Mouse (Mus musculus) CH12.LX (cell line): Measurements from ENCODE around the gene Dph2. TPM values are rescaled to one million over a fixed set of nuclear protein-coding genes. Genes with fewer than 3 reads are reported as not detected.

ENCODE experiments used
- DNase-seq: peaks from one replicate; pipeline ENCODE4 v3.0.0-alpha.2; 2013; ENCODE audit errors: extremely low read depth
- H3K27ac ChIP-seq: 2 replicates; pipeline ENCODE4 v1.5.1; 2012; ENCODE audit warnings: low read depth, mild to moderate bottlenecking, control low read depth, moderate library complexity; ENCODE audit not compliant: insufficient read depth
- H3K27me3 ChIP-seq: replicated peaks from 2 replicates; pipeline ENCODE3; 2012; ENCODE audit warnings: inconsistent platforms
- H3K36me3 ChIP-seq, 2 experiments: replicated peaks in 1 of 2; 2 replicates each; pipeline versions ENCODE3 to v1.6.1; 2012; ENCODE audit warnings: inconsistent platforms in 1 of 2, low read length in 1 of 2, mild to moderate bottlenecking in 1 of 2, mixed read lengths in 1 of 2, moderate library complexity in 1 of 2; ENCODE audit not compliant: control insufficient read depth in 1 of 2, insufficient read depth in 1 of 2
- H3K4me1 ChIP-seq, 2 experiments: 2 replicates each; pipeline ENCODE4 v1.6.1; 2012; ENCODE audit warnings: inconsistent platforms in 1 of 2, moderate library complexity in 1 of 2; ENCODE audit not compliant: insufficient read depth in 2 of 2, control insufficient read depth in 1 of 2
- H3K4me2 ChIP-seq: 2 replicates; pipeline ENCODE4 v1.6.1; 2012; ENCODE audit warnings: low read depth, mild to moderate bottlenecking, control low read depth; ENCODE audit not compliant: poor library complexity, insufficient read depth, severe bottlenecking
- H3K4me3 ChIP-seq, 3 experiments: fragments of 150-350 bp in 1 of 3; sonication (generic) in 1 of 3; replicated peaks in 1 of 3; 2 replicates each; pipeline versions ENCODE3 to v1.5.1; 2011 to 2012; ENCODE audit warnings: low read depth in 2 of 3, low read length in 2 of 3, mild to moderate bottlenecking in 2 of 3, moderate library complexity in 2 of 3, control low read depth in 1 of 3, improper control_type of control experiment in 1 of 3, inconsistent platforms in 1 of 3, mixed read lengths in 1 of 3; ENCODE audit not compliant: poor library complexity in 1 of 3
- H3K79me2 ChIP-seq: replicated peaks from 2 replicates; pipeline ENCODE4 v1.6.1; 2012; ENCODE audit warnings: mild to moderate bottlenecking, moderate library complexity; ENCODE audit not compliant: control insufficient read depth, poor library complexity, insufficient read depth, severe bottlenecking; ENCODE audit errors: extremely low read depth
- H3K9ac ChIP-seq: 2 replicates; pipeline ENCODE4 v1.6.1; 2012; ENCODE audit warnings: low read depth, mild to moderate bottlenecking, control low read depth, moderate library complexity; ENCODE audit not compliant: insufficient read depth
- H3K9me3 ChIP-seq: replicated peaks from 2 replicates; pipeline ENCODE3; 2012; ENCODE audit warnings: low read length, inconsistent platforms, mixed read lengths
- CHD1 ChIP-seq: IDR thresholded peaks from 2 replicates; pipeline ENCODE4 v1.6.1; 2012; ENCODE audit warnings: low read depth, low read length, improper control_type of control experiment, inconsistent platforms
- ELF1 ChIP-seq: IDR thresholded peaks from 2 replicates; pipeline ENCODE4 v1.6.1; 2014; ENCODE audit warnings: low read depth, mild to moderate bottlenecking, inconsistent platforms, low read length, improper control_type of control experiment
- GABPA ChIP-seq: IDR thresholded peaks from 2 replicates; pipeline ENCODE4 v1.6.1; 2012; ENCODE audit warnings: low read depth, low read length, improper control_type of control experiment, inconsistent platforms; ENCODE audit not compliant: insufficient replicate concordance
- JUN ChIP-seq: IDR thresholded peaks from 2 replicates; pipeline ENCODE4 v1.6.1; 2011; ENCODE audit warnings: low read depth, mild to moderate bottlenecking, low read length, improper control_type of control experiment, moderate library complexity; ENCODE audit not compliant: insufficient read depth
- JUND ChIP-seq: conservative IDR thresholded peaks from 2 replicates; pipeline ENCODE4 v1.6.1; 2011; ENCODE audit warnings: low read depth, low read length, improper control_type of control experiment
- MAFK ChIP-seq: IDR thresholded peaks from 2 replicates; pipeline ENCODE4 v1.6.1; 2011; ENCODE audit warnings: low read length, improper control_type of control experiment; ENCODE audit not compliant: insufficient replicate concordance
- MEF2A ChIP-seq: IDR thresholded peaks from 2 replicates; pipeline ENCODE4 v1.6.1; 2014; ENCODE audit warnings: low read depth, mild to moderate bottlenecking, inconsistent platforms, low read length, improper control_type of control experiment, borderline replicate concordance
- MXI1 ChIP-seq: IDR thresholded peaks from 2 replicates; pipeline ENCODE4 v1.6.1; 2011; ENCODE audit warnings: mild to moderate bottlenecking, low read depth, low read length, improper control_type of control experiment
- NELFE ChIP-seq: IDR thresholded peaks from 2 replicates; pipeline ENCODE4 v1.6.1; 2011; ENCODE audit warnings: low read depth, low read length, improper control_type of control experiment
- PAX5 ChIP-seq: IDR thresholded peaks from 2 replicates; pipeline ENCODE4 v1.6.1; 2012; ENCODE audit warnings: low read length, inconsistent platforms, mixed read lengths
- USF1 ChIP-seq: IDR thresholded peaks from 2 replicates; pipeline ENCODE4 v1.6.1; 2014; ENCODE audit warnings: low read depth, mild to moderate bottlenecking, inconsistent platforms, low read length, improper control_type of control experiment
- USF2 ChIP-seq: conservative IDR thresholded peaks from 2 replicates; pipeline ENCODE4 v1.6.1; 2011; ENCODE audit warnings: low read depth, low read length, improper control_type of control experiment
- ZC3H11A ChIP-seq: IDR thresholded peaks from 2 replicates; pipeline ENCODE4 v1.6.1; 2012; ENCODE audit warnings: low read depth, mild to moderate bottlenecking, inconsistent platforms, low read length, improper control_type of control experiment
- ZMIZ1 ChIP-seq: IDR thresholded peaks from 2 replicates; pipeline ENCODE4 v1.6.1; 2012; ENCODE audit warnings: low read depth, mild to moderate bottlenecking, inconsistent platforms, low read length, improper control_type of control experiment
- ZNF384 ChIP-seq: IDR thresholded peaks from 2 replicates; pipeline ENCODE4 v1.6.1; 2012; ENCODE audit warnings: low read depth, low read length, improper control_type of control experiment, inconsistent platforms
- dilution Hi-C: fragments of 300-500 bp; cut with MboI; formaldehyde crosslinking; loops from 2 replicates; pipeline ENCODE4 v1.14.3; 2020; ENCODE audit warnings: low sequenced_read_pairs; ENCODE audit not compliant: extremely low pct_unique_long_range_greater_than_20kb, extremely low pct_ligation_motif_present
- in situ Hi-C: fragments of 300-500 bp; cut with MboI; formaldehyde crosslinking; loops from 3 replicates; pipeline ENCODE4 v1.14.3; 2019; ENCODE audit warnings: low sequenced_read_pairs, low pct_ligation_motif_present, low pct_unique_long_range_greater_than_20kb, mixed read lengths
- polyA plus RNA-seq: library from polyadenylated mRNA; unstranded; fragments of >175 nt; gene quantifications from 2 replicates; pipeline ENCODE4 v1.2.1, GENCODE M21; 2012; ENCODE audit warnings: low read depth; ENCODE audit not compliant: insufficient read length
- total RNA-seq, 2 experiments: library from RNA; depleted of rRNA; stranded (reverse); fragments of 300-350 nt in 1 of 2; fragments of >200 nt in 1 of 2; gene quantifications; 2 replicates each; pipeline ENCODE4 v1.2.3; 2012 to 2014

Gene Dph2
- total and polyA plus RNA-seq, 3 experiments = 19.8 to 21.5 (median 20.8) TPM

DNA sequence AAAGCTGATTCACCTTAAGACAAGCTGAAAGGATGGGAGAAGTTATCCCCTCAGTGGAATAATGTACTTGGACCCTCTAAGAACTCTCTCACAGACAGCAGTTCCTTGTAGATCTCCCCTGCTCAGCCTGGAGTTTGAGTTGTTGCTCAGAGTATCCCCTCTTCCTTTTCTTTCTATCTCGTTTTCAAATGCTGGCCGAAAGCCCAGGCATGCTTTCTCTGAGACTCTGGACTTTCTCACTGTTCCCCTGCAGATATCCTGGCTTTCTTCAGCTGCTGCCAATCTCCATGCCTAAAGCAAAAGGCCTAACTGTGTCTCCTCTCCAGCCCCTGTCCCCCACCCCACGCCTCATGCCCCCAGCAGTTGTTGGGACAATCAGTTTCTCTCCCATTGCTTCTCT, 26.4 kb upstream of the Dph2 start:
- in situ Hi-C loops (loop anchor here (10.0 kb wide), 1 partner anchor 147 kb away; no protein-coding TSS in a partner anchor), dilution Hi-C loops (no loop called here)
- TF ChIP-seq ZMIZ1 = no peak
- no peak for TF ChIP-seq ELF1
- no peak for TF ChIP-seq MAFK
- no peak for TF ChIP-seq CHD1
- no peak for TF ChIP-seq USF2
- TF ChIP-seq ZC3H11A = no peak
- no peaks in the 10 kb centered on the region for H3K9me3 ChIP-seq
- peaks cover 0 to 7% of the 10 kb centered on the region in 2 experiments for H3K36me3 ChIP-seq
- peaks cover 5% of the 10 kb centered on the region; the same call in 1 of the 2 replicates for H3K79me2 ChIP-seq
- H3K4me2 ChIP-seq = no peak overlapping the region
- DNase-seq = no peak
- H3K4me1 ChIP-seq = peaks cover under 1 to 42% of the 10 kb centered on the region in 2 experiments; a peak in 2 of 4 replicates
- H3K27ac ChIP-seq = no peak overlapping the region
- H3K9ac ChIP-seq = no peak overlapping the region
- H3K27me3 ChIP-seq = no peaks in the 10 kb centered on the region
- H3K4me3 ChIP-seq = no peak overlapping the region

- DNase-seq = no peak
- H3K27ac ChIP-seq = no peak overlapping the region
- H3K9me3 ChIP-seq = no peaks in the 10 kb centered on the region
- no peaks in the 10 kb centered on the region for H3K27me3 ChIP-seq
- H3K36me3 ChIP-seq = peaks cover 0 to 10% of the 10 kb centered on the region in 2 experiments
- H3K4me1 ChIP-seq = peaks cover 5 to 46% of the 10 kb centered on the region in 2 experiments; a peak in 3 of 4 replicates
- dilution Hi-C loops = no loop called here
- in situ Hi-C loops = loop anchor here (10.0 kb wide), 1 partner anchor 147 kb away; no protein-coding TSS in a partner anchor
- H3K79me2 ChIP-seq = peaks cover 9% of the 10 kb centered on the region; the same call in 1 of the 2 replicates
- no peak overlapping the region for H3K4me2 ChIP-seq
- no peak overlapping the region for H3K9ac ChIP-seq
- TF ChIP-seq GABPA (no peak), NELFE (no peak), MXI1 (no peak), MEF2A (no peak), USF2 (no peak), PAX5 (no peak), JUND (no peak), MAFK (no peak), JUN (no peak), USF1 (no peak), ZNF384 (no peak)
- H3K4me3 ChIP-seq = no peak overlapping the region
Observed at GRCm38 (mm10) chr4:117917847-117918246, 26.0 kb upstream of the Dph2 start.
